Mouse (Mus musculus) megakaryocyte, embryonic 14.5 days (primary cell): Measurements from ENCODE around the gene Slc2a6. TPM values are rescaled to one million over a fixed set of nuclear protein-coding genes. Genes with fewer than 3 reads are reported as not detected.
A peak's percentile ranks its signal among the peaks of the same experiment; 100 is the strongest.

Experiments used
- H3K27me3 ChIP-seq: replicated peaks from 2 replicates; pipeline ENCODE3; 2012; ENCODE audit warnings: inconsistent platforms
- H3K36me3 ChIP-seq: replicated peaks from 2 replicates; pipeline ENCODE3; 2012; ENCODE audit warnings: low read length, inconsistent platforms, mixed read lengths
- H3K4me1 ChIP-seq: 2 replicates; pipeline ENCODE4 v1.6.1; 2012; ENCODE audit warnings: inconsistent platforms
- H3K4me3 ChIP-seq: replicated peaks from 2 replicates; pipeline ENCODE3; 2012; ENCODE audit warnings: moderate library complexity, mild to moderate bottlenecking, inconsistent platforms
- H3K9me3 ChIP-seq: 2 replicates; pipeline ENCODE4 v1.6.1; 2012; ENCODE audit warnings: inconsistent platforms
- FLI1 ChIP-seq: IDR thresholded peaks from 2 replicates; pipeline ENCODE4 v1.6.1; 2012; ENCODE audit warnings: low read length, inconsistent platforms, mixed read lengths
- GATA1 ChIP-seq: IDR thresholded peaks from 3 replicates; pipeline ENCODE4 v1.6.1; 2012; ENCODE audit warnings: mixed read lengths, low read length, inconsistent platforms, borderline replicate concordance
- polyA plus RNA-seq: library from polyadenylated mRNA; stranded (reverse); fragments of >175 nt; gene quantifications from 2 replicates; pipeline ENCODE4 v1.2.3, GENCODE M21; 2012; ENCODE audit warnings: low replicate concordance; ENCODE audit not compliant: insufficient read depth

The Slc2a6 gene
- polyA plus RNA-seq, 1 experiment: 7.2 TPM

- Histone ChIP-seq H3K4me3 (no peak overlapping the region), H3K36me3 (no peaks in the 10 kb centered on the region), H3K4me1 (peaks cover 3% of the 10 kb centered on the region), H3K9me3 (no peaks in the 10 kb centered on the region), H3K27me3 (peaks cover 53% of the 10 kb centered on the region)
- TF ChIP-seq FLI1: no peak
- no peak for TF ChIP-seq GATA1
These were observed 47.4 kb downstream of the Slc2a6 start for GRCm38 (mm10) chr2:26980361-26980760.

- peaks cover 21% of the 10 kb centered on the region for H3K4me1 ChIP-seq
- H3K9me3 ChIP-seq: no peaks in the 10 kb centered on the region
- H3K27me3 ChIP-seq: peaks cover 43% of the 10 kb centered on the region
- TF ChIP-seq GATA1: no peak
- TF ChIP-seq FLI1: 0 out of 2 replicates have a peak, but pooled peaks have one; percentile 7
- H3K4me3 ChIP-seq: no peak overlapping the region
- H3K36me3 ChIP-seq: no peaks in the 10 kb centered on the region
These were observed 53.8 kb downstream of the Slc2a6 start for GRCm38 (mm10) chr2:26973960-26974359.

- peaks cover 39% of the 10 kb centered on the region for H3K27me3 ChIP-seq
- no peaks in the 10 kb centered on the region for H3K36me3 ChIP-seq
These were observed 54.7 kb downstream of the Slc2a6 start, which contains the start of gene Adamts13 for GRCm38 (mm10) chr2:26973116-26973515. TSS of gene Adamts13 (plus strand) at chr2:26973416.

More at GRCm38 (mm10) chr2:26973116-26973515, 54.7 kb downstream of the Slc2a6 start, which contains the start of gene Adamts13:
- TF ChIP-seq GATA1 (no peak), FLI1 (no peak)
- peaks cover 2% of the 10 kb centered on the region; the same call in 1 of the 2 replicates for H3K9me3 ChIP-seq
- peaks cover 21% of the 10 kb centered on the region for H3K4me1 ChIP-seq
- no peak within 1 kb of the TSS for H3K4me3 ChIP-seq

Other genes starting within 250 kb of the Slc2a6 start
- not detected in 2 replicates for gene Abo, start 163.0 kb downstream of the Slc2a6 start, polyA plus RNA-seq
- 6.2 and 13.6 TPM in 2 replicates for gene Surf6, start 125.1 kb downstream of the Slc2a6 start, polyA plus RNA-seq
- 29.1 and 39.9 TPM in 2 replicates for gene Med22, start 117.3 kb downstream of the Slc2a6 start, polyA plus RNA-seq
- 873 and 5,014 TPM in 2 replicates for gene Rpl7a, start 117.2 kb downstream of the Slc2a6 start, polyA plus RNA-seq
- 3.6 and 5.9 TPM in 2 replicates for gene Surf2, start 111.6 kb downstream of the Slc2a6 start, polyA plus RNA-seq
- gene Surf1, start 111.5 kb downstream of the Slc2a6 start, polyA plus RNA-seq: 14.4 and 22.6 TPM in 2 replicates
- gene Surf4, start 94.1 kb downstream of the Slc2a6 start, polyA plus RNA-seq: 144 and 194 TPM in 2 replicates
- 0.03 TPM in 1 of 2 replicates, not detected in the other for gene Stkld1, start 94.0 kb downstream of the Slc2a6 start, polyA plus RNA-seq
- 35.7 TPM in 1 of 2 replicates, not detected in the other for gene Rexo4, start 63.6 kb downstream of the Slc2a6 start, polyA plus RNA-seq
- not detected in 2 replicates for gene Adamts13, start 54.6 kb downstream of the Slc2a6 start, polyA plus RNA-seq
- 7.0 and 8.3 TPM in 2 replicates for gene Cacfd1, start 18.1 kb downstream of the Slc2a6 start, polyA plus RNA-seq
- gene Mymk, start 44.2 kb upstream of the Slc2a6 start, polyA plus RNA-seq: not detected in 2 replicates
- not detected in 2 replicates for gene Adamtsl2, start 51.4 kb upstream of the Slc2a6 start, polyA plus RNA-seq
- gene Fam163b, start 114.5 kb upstream of the Slc2a6 start, polyA plus RNA-seq: not detected in 2 replicates
- not detected in 2 replicates for gene Dbh, start 137.2 kb upstream of the Slc2a6 start, polyA plus RNA-seq
- gene Sardh, start 220.3 kb upstream of the Slc2a6 start, polyA plus RNA-seq: 505 and 531 TPM in 2 replicates